Mouse (Mus musculus) gastrocnemius, adult 18-20 months (tissue): ENCODE measurements at regions not wholly inside any gene's neighbourhood (a gene's known extent, or its start where the extent isn't known, plus 50 kb on each side); places are given as distances from the start of the nearest gene placed in this dataset.

Experiments used
- DNase-seq: peaks from one replicate; pipeline ENCODE4 v3.0.0; 2021; ENCODE audit warnings: low spot score

DNA sequence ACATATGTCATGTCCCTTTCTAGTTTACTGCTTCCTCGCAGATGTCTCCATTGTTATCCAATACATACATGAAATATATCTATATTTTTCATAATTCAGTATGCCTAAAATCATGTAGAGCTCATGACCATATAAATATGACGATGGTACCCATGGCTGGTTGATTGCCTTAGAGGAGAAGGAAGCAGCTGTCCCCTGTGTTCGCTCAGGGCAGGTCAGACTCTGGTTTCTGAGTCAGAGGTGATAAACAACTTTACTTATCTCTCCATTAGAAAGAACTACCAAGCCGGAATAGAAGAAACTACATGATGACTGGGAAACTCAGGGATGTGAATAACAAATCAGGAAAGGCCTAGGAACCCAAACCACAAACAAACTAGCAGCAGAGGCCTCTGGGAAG, 307.6 kb downstream of the Sox4 start:
- DNase-seq = no peak

DNA sequence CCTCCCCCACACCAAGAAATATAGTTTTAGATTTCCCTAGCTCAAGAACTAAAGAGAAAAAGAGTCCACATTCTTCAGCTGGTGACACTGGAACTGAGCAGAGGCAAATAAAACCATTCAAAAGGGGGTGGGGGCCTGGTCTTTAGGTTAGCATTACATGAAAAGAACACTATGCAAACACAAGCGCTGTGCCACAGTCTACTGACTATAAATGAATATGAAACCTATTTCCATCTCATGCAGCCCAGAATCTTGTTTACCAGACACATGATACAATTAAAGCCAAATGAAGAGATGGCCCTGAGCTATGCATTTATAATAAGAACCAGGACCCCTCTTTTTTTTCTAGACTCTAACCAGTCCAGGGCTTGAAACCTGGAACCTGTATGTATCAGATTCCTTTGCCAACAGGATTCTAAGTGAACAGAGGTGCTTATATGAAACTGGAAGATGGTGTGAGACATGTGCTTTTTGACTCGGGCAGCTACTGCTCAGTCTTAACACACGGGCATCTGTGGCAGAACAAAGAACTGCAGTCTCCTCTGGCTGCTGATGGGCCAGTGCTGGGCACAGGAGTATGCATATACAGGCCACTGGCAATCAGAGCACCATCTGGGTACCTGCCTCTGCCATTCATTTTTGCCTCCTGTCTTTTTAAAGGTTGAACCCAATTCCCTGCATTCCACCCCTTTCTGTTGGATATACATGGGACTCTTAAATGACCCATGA, 308.5 kb downstream of the Sox4 start:
- DNase-seq = no peak

DNA sequence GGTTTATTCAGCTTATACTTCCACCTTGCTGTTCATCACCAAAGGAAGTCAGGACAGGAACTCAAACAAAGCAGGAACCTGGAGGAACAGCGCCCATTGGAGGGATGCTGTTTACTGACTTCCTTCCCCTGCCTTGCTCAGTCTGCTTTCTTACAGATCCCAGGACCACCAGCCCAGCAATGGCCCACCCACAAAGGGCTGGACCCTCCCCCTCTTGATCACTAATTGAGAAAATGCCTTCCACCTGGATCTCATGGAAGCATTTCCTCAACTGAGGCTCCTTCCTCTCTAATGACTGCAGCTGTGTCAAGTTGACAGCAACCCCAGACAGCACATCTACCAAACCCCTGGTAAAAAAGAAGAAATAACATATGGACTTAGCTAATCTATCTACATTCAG, 312.7 kb downstream of the Sox4 start:
- DNase-seq = no peak

DNA sequence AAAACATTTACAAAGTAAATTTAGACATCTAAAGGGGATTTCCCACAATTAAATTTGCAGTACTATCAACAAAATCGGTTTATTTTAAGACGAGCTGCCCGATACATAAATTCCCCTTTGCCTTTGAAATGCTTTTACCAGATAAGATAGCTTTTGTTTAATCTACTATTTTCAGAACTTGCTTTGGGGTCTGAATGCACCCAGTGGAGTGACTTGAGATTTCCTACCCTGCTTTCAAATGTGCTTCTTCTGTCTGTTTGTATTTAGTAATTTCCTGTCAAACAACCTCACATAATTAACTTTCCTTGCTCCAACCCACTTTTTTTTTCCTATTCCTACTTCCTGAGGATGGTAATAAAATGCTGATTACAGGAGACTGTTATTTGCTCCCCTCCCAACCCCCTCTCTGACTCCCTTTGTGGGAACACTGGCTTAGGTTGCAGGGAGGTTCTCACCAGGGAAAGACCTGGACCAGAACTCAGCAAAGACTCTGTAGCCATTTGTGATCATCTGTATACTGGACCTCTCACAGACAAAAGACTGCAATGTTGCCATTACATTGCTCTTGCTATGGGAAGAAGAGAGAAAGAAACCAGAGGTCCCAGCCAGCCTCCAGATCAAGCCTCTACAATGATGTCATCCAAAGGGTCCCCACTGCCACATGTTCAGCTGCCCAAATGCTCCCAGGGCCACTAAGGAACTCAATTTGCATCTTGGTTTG, 318.1 kb downstream of the Sox4 start:
- DNase-seq = no peak

DNA sequence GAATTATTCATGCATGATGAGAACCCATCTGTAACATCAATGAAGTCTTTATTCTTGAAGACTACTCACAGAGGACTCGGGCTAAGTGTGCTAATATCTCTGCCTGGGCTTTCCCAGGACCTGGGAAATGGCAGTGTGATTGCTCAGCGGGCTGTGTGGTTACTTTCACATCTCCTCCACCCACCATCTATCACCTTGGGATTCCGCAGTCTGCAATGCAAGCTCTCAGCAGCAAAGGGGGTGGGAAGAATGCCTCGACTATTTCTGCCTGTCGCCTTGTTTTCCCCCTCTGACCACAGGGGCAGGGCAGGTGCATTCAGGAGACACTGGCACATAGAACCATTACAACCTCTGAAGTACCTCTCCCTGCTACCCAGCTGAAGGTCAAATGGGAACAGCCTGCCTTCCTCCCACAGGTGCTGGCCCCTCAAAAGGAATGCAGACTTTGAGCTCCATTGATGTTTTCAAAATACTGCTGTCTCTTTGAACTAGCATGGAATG, 319.9 kb downstream of the Sox4 start:
- no peak for DNase-seq

DNA sequence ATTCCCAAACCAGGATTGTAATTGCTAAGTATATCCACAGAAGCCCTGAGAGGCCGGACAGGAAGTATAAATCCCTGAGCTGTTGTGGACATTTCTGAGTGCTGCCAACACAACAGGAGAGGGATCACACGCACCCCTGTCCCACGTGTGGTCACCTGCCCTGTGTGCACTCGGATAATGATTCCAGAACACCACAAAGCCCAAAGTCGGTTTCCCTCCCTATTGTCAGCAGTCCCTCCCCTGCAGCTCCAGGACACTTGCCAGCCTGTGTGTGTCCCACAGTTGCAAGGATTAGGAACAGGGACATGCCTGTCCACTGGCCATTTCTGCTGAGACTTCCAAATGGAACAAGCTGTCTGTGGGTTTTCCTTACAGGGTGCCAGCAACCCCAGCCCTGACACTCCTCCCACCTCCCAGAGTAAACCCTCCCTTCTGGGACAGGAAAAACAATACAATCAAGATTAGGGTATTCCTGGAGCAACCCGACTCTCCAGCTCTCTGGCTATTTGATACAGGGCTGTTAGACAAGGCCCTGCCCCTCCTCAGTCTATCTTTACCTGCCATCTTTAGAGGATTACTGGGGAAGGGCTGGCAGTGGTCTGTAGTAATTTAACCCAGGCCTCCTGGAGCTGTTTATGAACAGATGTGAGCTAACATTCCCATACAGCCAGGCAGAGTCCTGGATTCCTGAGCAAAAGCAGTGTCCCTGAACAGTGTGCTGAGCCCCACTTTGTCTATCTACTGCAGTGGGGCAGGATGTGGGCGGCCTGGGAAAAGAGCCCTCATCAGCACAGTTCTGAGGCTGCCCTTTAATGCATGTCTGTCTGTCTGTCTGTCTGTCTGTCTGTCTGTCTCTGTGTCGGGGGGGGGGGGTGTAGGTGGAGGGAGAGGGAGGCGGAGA, 323.8 kb downstream of the Sox4 start:
- DNase-seq = peak; percentile 27

DNA sequence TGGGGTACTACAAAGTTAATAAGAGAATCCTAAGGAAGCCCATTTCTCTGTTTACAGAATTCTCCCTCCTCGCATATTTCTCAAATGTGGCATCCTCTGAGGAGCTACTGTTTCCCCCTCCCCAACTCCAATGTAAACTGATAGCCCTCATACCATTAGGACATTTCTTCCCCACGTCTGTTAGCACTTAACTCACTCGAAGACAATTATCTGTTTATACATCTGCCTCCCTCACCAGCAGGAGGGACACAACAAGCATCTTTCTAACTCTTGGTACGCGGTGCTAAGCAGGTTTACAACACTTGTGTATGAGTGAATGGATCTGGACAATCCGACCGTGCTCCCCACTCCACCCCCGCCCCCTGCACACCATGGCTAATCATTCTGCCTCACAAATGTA, 324.8 kb downstream of the Sox4 start:
- DNase-seq = no peak

DNA sequence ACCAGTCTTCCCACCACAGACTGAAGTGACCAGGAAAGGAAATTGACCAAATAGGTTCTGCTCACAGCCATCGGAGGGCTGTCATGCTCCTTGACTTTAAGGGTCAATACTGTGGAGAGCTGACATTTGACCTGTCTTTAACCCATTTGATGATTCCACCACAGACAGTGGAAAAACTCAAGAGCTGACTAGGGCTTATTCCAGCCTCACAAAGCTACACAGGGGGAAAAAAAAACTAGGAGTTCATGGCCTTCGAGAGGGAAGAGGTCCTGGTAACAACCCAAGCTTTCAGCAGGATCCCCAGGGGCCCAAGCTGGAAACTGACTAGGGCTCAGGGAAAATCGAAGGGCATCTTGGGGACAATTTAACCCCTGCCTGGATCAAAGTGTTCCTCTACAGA, 334.6 kb downstream of the Sox4 start:
- DNase-seq = peak; percentile 28

DNA sequence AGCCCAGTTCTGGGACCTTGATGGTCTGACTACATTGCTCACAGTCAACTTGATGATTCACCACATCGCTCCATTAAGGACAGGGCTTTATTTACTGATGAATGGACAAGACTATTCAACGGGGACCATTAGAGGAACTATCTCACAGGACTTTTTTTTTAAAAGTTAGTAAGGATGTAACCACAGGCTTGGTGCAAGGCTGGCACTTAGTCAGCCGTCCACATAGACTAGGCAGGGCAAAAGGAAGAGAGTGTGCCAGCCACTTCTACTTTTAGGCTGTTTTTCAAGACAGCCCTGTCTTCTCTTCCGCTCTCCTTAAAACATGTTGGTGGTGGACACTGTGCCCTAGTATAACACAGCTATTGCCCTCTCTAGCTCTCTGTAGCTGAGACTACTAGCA, 336.0 kb downstream of the Sox4 start:
- no peak for DNase-seq

DNA sequence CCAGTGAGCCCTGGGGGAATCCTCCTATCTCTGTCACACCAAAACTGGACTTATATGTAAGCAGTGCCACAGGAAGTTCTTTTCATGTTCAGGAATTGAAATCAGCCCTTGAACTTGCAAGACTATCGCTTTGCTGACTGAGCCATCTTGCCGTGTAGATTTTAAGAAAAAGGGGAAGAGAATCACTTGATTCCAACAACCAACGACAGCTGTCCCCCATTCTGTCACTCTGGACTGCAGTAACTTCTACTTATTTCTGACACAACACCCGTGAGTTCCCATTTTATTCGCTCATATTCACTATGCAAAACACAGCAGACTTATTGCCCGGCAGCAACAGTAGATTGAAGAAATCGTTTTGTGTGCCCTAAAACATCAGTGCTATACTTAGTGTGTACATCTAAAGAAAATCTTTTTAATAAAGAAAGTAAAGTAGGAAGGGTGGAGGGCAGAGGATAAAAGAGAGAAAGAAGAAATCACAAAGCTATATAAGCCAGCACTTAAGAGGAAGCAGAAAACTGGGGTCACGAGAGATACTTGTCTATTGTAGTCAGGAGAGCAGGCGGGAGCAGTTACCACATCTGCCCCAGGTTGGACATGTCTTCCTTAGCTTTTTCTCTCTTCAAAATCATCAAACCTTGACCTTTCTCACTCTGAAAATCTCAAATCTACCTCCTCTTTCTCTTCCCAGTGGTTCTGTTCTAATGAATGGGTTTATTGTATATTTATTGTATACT, 336.7 kb downstream of the Sox4 start:
- DNase-seq = no peak

DNA sequence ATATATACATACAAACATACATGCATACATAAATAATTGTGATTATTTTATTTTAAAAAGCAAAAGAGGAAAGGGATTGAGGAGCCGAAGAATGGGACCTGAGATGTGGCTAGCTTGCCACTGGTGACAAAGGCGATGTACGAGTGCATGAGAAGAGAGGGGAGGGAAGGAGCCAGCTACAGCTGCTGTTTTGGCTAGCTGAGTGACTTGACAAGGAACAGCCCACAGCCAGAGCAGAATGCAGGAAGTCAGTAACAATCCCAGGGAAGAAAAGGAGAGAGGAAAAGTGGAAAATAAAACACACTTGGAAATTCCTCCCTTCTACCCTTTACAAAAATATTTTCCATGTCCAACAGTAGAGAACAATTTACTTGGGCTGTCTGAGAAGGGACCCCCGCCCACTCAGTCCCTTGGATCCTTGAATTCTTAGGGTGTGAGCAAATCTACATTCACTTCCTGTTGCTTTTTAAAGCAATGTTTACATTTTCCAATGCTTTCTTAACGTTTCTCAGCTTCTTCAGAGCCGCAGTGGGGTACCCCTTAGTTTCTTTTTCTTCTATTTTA, 345.9 kb downstream of the Sox4 start:
- DNase-seq = no peak

DNA sequence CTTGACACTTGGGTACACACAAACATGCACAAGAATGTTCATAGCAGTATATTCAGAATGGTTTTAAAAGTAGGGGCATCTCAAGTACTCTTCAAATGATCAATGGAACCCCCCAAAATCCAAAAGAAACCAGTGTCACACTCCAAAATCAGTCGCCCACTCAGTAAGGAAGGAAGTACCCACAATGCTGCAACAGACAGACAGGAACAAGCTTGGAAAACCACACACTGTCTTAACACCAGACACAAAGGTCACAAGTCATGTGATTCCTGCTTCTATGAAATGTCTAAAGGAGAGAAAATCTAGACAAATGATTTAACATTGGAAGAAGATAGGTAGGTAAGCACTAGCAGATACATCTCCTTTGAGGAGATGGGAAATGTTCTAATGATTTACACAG, 346.9 kb downstream of the Sox4 start:
- no peak for DNase-seq

DNA sequence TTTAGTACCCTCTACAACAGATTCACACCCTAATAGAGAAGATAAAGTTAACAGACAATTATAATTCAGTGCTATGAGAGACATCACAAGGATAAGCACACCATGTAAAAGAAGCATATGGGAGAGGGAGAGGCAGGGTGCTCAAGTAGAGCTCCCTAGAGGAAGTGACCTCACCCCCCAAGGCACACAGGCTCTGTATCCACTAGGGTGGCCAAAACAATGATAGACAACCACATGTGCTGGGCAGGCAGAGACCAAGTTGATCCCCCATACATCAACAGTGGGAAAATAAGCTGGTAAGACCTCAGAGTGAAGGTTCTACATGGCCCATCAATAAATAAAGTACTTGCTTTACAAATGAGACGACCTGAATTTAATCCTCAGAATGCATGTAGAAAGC, 347.7 kb downstream of the Sox4 start:
- no peak for DNase-seq

DNA sequence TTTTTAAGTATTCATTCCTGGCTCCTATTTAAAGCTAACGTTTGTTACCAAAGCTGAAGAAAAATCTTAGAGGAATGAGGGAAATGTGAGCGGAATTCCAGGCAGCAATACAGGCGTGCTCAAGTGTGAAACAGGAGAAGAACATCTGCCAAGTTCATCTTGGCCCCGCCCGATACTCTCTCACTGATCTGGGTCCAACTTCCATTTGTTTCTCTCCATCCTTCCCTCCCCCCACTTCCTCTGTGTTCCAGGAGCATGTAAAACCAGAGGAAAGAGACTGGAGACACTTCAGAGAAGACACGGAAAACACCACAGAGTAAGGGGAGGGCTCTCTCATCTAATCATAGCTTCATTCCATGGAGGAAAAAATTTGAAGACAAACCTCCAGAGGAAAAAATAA, 346.7 kb downstream of the Gm11361 start:
- peak; percentile 37 for DNase-seq

DNA sequence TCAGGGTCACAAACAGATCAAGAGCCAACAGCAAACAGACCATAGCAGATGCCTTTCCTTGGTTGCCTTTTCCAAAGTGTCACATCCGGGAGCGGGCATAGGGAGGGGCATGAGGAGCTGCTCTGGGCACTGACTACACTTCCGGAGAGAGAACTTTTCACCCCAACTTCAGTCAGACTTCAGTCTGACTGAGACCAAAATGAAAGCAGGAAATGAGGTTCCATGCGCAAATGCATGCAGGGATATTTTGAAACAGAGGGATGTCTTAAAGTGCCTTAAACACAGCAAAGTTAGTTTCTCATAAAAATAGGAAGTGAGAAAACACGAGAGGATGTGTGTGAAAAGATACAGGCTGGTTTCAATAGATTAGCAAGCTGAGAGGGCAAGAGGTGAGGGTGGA, 343.5 kb downstream of the Gm11361 start:
- no peak for DNase-seq

DNA sequence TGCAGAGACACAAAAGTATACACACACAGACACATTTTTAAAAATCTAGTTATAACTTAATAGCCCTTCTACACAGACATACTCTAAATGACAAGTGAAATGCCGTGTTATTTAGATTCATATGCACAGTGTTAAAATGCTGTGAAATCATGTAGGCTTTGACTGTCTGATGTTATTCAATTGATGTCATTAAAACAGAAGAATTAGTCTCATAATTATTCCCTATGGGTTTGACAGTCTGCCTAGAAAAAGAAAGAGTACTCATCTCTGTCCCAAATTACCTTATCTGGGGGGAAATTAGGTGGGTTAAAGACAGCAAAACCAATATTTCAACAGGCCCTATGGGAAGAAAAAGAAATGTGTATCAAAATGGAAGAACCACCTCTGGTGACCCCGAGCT, 339.0 kb downstream of the Gm11361 start:
- DNase-seq = no peak

DNA sequence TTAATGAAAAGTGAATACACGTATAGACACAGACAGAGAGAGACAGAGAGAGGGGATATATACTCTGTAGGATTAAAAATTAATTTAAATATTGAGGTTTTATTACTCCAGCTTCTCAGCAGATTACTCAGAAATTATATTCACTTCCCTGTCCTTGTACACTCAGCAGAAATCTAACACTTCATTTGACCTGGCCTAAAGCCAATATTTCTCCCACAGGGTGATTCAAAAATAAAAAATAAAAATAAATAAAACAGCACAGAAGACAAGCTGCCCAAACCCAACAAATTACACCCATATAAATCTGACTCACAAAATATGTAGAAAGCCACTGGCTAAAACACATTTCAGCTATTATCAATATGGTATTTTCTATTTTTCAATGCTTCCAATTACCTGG, 334.8 kb downstream of the Gm11361 start:
- DNase-seq = peak; percentile 7

DNA sequence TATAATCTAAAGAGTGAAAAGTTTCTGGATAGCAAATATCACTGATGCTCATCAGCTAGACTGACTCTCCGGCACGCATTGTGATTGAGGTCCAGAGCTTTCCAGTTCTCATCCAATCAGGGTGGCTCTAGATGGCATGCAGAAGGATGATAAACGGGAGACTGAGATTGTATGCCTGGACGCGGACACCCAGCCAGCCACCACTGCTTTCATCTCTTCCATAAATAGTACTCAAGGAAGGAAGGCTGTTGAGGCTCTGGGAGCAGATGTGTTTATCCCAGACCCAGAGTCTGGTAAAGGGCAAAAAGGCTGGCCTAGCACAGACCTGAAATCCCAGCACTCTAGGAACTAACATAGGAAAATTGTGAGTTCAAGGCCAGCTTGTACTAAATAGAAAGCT, 330.6 kb downstream of the Gm11361 start:
- DNase-seq = no peak

DNA sequence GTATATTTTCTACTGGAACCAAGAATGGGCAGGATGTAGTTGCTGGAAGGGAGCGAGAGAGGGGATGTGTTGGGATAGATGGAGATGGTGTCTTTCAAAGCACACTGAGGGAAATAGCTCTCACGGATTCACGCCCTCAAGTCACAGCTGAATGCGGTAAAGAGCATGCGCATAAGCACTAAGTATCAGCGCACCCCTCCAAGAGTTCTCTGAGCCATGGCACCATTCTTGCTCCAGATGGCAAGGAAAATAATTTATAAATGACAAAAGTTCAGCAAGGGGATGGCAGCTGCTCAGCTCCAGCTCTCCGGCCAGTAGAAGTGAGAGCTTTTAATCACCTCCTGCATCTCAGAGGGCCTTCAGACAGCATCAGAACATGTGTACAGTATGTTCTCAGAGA, 329.4 kb downstream of the Gm11361 start:
- DNase-seq = no peak

DNA sequence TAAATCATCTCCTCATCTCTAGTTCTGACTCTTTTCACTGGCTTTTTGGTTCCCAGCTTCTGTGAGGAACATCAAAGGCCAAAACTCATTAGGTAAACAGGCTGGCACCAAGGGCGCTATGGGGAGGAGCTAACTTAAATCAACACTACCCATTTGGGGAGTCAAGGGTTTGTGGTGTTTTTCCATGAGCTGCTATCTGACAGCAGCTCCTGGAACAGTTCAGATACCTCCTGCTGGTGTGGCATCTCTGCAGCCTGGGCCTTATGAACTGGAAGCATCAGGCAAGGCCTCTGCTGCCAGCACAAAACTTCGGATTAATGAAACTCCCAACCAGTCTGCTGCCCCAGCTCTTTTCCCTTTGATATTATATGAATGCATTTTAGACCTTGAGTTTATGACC, 328.8 kb downstream of the Gm11361 start:
- no peak for DNase-seq

DNA sequence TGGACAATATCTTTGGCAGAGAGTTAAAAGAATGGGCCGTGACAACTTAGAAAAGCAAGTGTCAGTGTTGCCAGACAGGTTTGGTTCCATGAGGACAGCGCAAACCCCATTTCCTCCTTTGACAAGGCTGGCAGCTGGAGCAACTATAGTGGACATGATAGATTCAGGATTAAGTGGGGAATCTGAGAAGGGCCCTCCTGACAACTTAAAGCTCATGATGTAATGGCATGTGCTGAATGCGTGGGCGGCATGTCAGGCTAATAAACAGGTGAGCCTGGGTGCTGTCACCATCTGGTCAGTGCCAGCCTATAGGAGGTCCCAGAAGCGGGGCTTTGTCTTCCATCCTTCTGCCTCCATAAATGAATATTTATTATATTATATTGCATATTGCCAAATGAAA, 326.3 kb downstream of the Gm11361 start:
- no peak for DNase-seq
